Mouse (Mus musculus) stomach, embryonic 16.5 days (tissue): ENCODE data around the gene Glrx2. TPM values are rescaled to one million over a fixed set of nuclear protein-coding genes. Genes with fewer than 3 reads are reported as not detected.

Experiments
- ATAC-seq: fragments of 200-750 bp; cut with Nextera tagmentation; 2 replicates; pipeline ENCODE4 v1.8.0; 2017; ENCODE audit warnings: moderate number of reproducible peaks, moderate TSS enrichment; ENCODE audit not compliant: insufficient read depth, low FRiP score
- H3K27ac ChIP-seq: fragments of 300-500 bp; sonication (generic); 2 replicates; pipeline ENCODE4 v1.5.1; 2014; ENCODE audit warnings: low read length
- H3K27me3 ChIP-seq: fragments of 300-500 bp; sonication (generic); 2 replicates; pipeline ENCODE4 v1.6.1; 2014; ENCODE audit warnings: low read length, control low read depth, mixed read lengths; ENCODE audit not compliant: control insufficient read depth, insufficient read depth
- H3K36me3 ChIP-seq: fragments of 300-500 bp; sonication (generic); 2 replicates; pipeline ENCODE4 v1.6.1; 2014; ENCODE audit warnings: low read length; ENCODE audit not compliant: control insufficient read depth, insufficient read depth
- H3K4me1 ChIP-seq: fragments of 300-500 bp; sonication (generic); 2 replicates; pipeline ENCODE4 v1.6.1; 2014; ENCODE audit warnings: low read length, control low read depth, mixed read lengths; ENCODE audit not compliant: control insufficient read depth, insufficient read depth
- H3K4me2 ChIP-seq: fragments of 300-500 bp; sonication (generic); 2 replicates; pipeline ENCODE4 v1.6.1; 2014; ENCODE audit warnings: low read depth, low read length, mixed read lengths
- H3K4me3 ChIP-seq: fragments of 300-500 bp; sonication (generic); replicated peaks from 2 replicates; pipeline ENCODE4 v1.5.1; 2014; ENCODE audit warnings: mild to moderate bottlenecking, low read length
- H3K9ac ChIP-seq: fragments of 300-500 bp; sonication (generic); 2 replicates; pipeline ENCODE4 v1.6.1; 2014; ENCODE audit warnings: low read length
- H3K9me3 ChIP-seq: fragments of 300-500 bp; sonication (generic); replicated peaks from 2 replicates; pipeline ENCODE4 v1.6.1; 2016; ENCODE audit warnings: low read length, control low read depth; ENCODE audit not compliant: control insufficient read depth
- WGBS: fragments of 180-500 bp; shearing (Covaris S2); extraction: QIAGEN DNeasy Blood & Tissue Kit; methylation state at CpG from one replicate; pipeline ENCODE4 v1.1.7; 2014; 5-methylcytosine and 5-hydroxymethylcytosine counted together
- polyA plus RNA-seq: library from polyadenylated mRNA; unstranded; fragments of >200 nt; fragmentation: Nextera tagmentation; extraction: Ambion mirVana; gene quantifications from 2 replicates; pipeline ENCODE4 v1.2.1, GENCODE M21; 2015

The Glrx2 gene
- polyA plus RNA-seq, 1 experiment from 2014 or later, result 97.9 TPM

DNA sequence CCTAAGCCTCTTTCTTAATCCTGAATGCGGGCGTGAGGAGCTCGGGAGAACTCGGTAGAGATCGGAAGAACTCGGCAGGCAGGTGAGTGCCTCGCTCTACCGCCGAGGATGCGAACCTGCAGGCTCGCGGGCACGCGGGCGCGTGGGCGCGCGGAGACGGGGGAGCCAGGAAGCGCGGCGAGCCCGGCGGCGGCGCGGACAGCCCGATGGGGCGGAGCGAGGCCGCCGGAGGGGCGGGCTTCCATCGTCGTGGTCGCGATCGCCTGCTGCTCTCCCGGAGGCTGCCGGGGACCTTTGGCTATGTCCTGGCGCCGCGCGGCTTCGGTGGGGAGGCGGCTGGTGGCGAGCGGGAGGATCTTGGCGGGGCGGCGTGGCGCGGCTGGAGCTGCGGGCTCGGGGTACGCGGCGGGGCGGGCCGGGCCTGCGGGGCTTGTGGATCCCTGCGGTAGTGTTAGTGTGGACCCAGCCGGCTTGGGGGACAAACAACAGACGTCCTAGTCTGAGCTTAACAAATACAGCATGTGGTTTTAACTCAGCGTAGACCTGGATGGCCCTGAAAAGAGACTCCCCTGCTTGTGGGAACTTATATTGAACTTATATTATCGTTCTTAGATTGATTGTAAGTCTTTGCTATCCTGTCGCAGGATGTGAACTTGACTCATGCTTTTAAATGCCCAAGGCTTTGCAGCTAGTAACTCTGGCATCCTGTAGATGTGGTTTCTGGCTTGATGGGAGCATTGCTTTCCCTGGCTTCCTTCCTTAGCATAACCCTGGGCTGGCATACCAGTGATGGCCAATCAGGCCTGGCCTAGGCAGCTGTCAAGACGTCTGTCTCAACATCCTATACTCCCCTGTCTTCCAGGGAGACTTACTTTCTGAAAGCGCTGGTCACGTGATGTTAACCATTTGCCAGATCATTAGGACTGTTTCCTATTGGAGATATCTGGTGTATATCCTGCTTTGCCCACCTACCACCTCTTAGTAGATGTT lies 23.5 kb downstream of the Glrx2 start:
- Histone ChIP-seq H3K36me3 (0 out of 2 replicates have a peak, but pooled peaks cover 6% of the 10 kb centered on the region), H3K4me3 (peak overlapping the region; percentile 89), H3K4me2 (peak overlapping the region; percentile 96), H3K27me3 (no peaks in the 10 kb centered on the region), H3K4me1 (peaks cover 6% of the 10 kb centered on the region), H3K9me3 (no peaks in the 10 kb centered on the region), H3K9ac (peak overlapping the region; percentile 84), H3K27ac (peak overlapping the region; percentile 84)
- WGBS, result under 1% methylated on average over 70 of the region's 71 CpGs
- ATAC-seq, result peak; percentile 96

DNA sequence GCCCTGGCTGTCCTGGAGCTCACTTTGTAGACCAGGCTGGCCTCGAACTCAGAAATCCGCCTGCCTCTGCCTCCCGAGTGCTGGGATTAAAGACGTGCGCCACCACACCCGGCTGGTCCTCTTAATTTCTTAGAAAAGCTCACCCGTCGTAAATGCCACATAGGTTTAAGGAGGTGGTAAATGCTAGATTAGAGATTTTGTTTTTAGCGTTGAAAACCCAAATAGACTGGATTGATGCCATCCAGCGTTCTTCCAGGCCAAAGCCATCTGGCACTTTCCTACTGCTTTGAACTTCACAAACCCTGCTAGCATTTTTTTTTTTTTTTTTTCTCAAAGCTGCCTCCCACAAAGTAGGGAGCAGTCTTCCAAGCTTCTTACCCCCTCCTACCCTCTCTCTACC lies 24.4 kb downstream of the Glrx2 start:
- H3K27ac ChIP-seq, result no peak overlapping the region
- H3K9me3 ChIP-seq, result no peaks in the 10 kb centered on the region
- H3K9ac ChIP-seq, result no peak overlapping the region
- H3K4me2 ChIP-seq, result peak overlapping the region; percentile 96; the same call in 1 of the 2 replicates
- no peaks in the 10 kb centered on the region for H3K27me3 ChIP-seq
- H3K4me3 ChIP-seq, result no peak overlapping the region
- 90% methylated on average over 10 of the region's 10 CpGs for WGBS
- no peak for ATAC-seq
- 0 out of 2 replicates have a peak, but pooled peaks cover 6% of the 10 kb centered on the region for H3K36me3 ChIP-seq
- peaks cover 6% of the 10 kb centered on the region for H3K4me1 ChIP-seq

DNA sequence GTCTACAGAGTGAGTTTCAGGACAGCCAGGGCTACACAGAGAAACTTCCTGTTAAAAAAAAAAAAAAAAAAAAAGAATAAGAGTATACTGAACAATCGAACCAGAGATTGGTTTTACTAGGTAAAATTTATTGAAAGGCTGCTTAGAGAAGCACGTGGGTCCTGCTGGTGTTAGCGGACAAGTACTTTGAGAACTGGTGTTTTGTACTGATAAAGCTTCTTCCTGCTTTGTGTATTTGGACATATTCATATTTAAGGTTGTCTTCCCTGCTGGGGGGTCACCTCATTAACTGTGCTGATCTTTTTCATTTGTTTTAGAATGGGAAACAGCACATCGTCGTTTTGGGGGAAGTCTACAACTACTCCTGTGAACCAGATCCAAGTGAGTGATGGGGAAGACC lies 25.2 kb downstream of the Glrx2 start:
- ATAC-seq, result no peak
- no peaks in the 10 kb centered on the region for H3K27me3 ChIP-seq
- WGBS, result 86% methylated on average over 5 of the region's 5 CpGs

DNA sequence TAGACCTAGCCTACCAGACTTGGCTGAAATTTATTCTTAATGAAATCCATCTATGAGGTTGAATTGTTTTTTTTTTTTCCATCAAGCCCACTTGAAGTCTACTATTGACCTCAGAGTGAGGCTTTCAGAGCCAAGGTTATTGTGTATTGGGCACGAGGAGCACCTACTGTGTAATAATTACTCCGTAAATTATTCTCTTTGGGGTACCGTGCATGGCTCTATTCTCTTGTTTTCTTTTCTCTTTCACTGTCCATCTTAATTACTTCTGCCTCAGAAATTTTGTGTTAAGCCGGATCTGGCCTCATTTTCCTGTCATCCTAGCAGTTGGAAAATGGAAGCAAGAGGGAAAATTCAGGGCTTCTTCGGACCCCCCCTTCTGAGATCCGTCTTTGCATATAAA lies 26.0 kb downstream of the Glrx2 start:
- H3K9ac ChIP-seq, result no peak overlapping the region
- no peak overlapping the region for H3K27ac ChIP-seq
- no peaks in the 10 kb centered on the region for H3K27me3 ChIP-seq
- no peak overlapping the region for H3K4me2 ChIP-seq
- H3K9me3 ChIP-seq, result no peaks in the 10 kb centered on the region
- peaks cover 6% of the 10 kb centered on the region for H3K4me1 ChIP-seq
- 91% methylated on average over 6 of the region's 6 CpGs for WGBS
- H3K4me3 ChIP-seq, result no peak overlapping the region
- no peak for ATAC-seq
- H3K36me3 ChIP-seq, result 0 out of 2 replicates have a peak, but pooled peaks cover 6% of the 10 kb centered on the region

More for the DNA sequence above, 25.2 kb downstream of the Glrx2 start:
- Histone ChIP-seq H3K27ac (no peak overlapping the region), H3K36me3 (0 out of 2 replicates have a peak, but pooled peaks cover 6% of the 10 kb centered on the region), H3K9me3 (no peaks in the 10 kb centered on the region), H3K4me3 (no peak overlapping the region), H3K4me2 (no peak overlapping the region), H3K9ac (no peak overlapping the region), H3K4me1 (peaks cover 6% of the 10 kb centered on the region)

DNA sequence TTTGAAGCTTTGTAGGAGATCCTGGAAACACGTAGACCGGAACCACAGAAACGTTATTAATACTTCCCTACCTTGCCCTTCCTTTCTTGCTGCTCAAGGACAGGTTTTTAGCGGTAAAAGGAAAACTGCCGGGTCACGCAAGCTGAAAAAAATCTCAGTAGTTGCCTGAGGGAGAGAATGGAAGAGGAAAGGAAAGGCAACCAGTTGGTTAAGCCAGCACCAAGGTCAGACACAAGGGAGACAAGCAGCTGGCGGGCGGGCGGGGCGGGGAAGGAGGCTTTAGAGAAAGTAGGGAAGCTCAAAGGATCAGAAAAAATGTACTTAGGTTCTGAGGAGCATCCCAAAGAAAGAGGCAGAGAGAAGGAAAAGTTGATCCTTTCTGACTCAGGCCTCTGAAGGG lies 29.7 kb downstream of the Glrx2 start:
- no peaks in the 10 kb centered on the region for H3K27me3 ChIP-seq
- H3K4me2 ChIP-seq, result no peak overlapping the region
- no peak overlapping the region for H3K9ac ChIP-seq
- no peaks in the 10 kb centered on the region for H3K9me3 ChIP-seq
- H3K4me1 ChIP-seq, result no peaks in the 10 kb centered on the region
- no peak for ATAC-seq
- WGBS, result 87% methylated on average over 10 of the region's 10 CpGs
- no peak overlapping the region for H3K27ac ChIP-seq
- H3K36me3 ChIP-seq, result 0 out of 2 replicates have a peak, but pooled peaks cover 6% of the 10 kb centered on the region
- H3K4me3 ChIP-seq, result no peak overlapping the region

DNA sequence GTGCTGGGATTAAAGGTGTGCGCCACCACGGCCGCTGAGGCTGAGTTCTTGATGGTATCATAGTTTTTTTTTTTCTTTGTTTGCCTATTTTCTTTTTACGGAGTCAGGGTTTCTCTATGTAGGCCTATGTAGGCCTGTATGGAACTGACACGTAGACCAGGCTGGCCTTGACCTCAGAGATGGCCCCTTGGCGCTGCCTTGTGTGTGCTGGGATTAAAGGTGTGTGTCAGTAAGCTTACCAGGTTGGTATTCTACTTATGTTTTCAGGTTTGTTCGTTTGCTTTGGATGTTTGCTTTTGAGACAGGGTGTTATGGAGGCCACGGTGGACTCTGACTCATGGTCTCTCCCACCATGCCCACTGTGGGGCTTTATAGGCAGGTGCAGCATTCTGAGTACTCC lies 46.0 kb downstream of the Glrx2 start:
- Histone ChIP-seq H3K4me1 (no peaks in the 10 kb centered on the region), H3K27me3 (no peaks in the 10 kb centered on the region), H3K27ac (no peak overlapping the region), H3K9me3 (no peaks in the 10 kb centered on the region), H3K36me3 (peaks cover 22% of the 10 kb centered on the region), H3K9ac (no peak overlapping the region), H3K4me2 (no peak overlapping the region), H3K4me3 (no peak overlapping the region)
- 75% methylated on average over 8 of the region's 8 CpGs for WGBS
- ATAC-seq, result no peak

DNA sequence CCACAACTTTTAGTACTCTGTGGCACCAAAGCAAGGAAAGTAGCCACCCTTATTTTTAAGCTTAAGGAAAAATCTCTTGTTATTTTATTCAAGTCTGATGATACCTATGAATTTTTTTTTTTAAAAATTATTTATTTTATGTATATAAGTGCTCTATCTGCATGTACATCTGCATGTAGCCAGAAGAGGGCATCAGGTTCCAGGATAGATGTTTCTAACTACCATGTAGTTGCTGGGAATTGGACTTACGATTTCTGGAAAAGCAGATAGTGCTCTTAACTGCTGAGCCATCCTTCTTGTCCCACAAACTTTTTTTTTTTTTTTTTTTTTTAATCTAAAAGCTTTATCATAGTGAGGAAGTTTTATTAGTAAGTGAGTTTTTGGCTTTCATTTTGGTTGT lies 48.3 kb downstream of the Glrx2 start:
- H3K36me3 ChIP-seq, result peaks cover 15% of the 10 kb centered on the region
- H3K4me3 ChIP-seq, result no peak overlapping the region
- no peaks in the 10 kb centered on the region for H3K27me3 ChIP-seq

DNA sequence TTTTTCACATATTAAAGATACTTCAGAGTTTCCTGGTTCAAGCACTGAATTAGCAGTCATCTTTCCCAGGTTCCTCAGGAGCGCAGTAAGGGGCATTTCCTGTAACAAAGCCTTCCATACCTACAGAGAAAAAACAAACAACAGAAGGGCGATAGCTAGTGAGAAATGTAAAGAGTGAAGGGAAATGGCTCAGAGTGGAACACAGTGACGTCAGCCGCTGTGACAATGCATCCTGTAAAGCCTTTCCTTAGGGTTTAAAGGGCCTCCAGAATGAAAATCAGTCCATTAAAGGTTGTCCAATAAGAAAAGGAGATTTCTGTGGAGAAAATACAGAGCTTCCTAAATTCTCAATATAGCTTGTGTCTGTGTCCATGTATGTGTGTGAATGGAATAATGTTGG lies 49.7 kb downstream of the Glrx2 start:
- H3K27me3 ChIP-seq, result no peaks in the 10 kb centered on the region
- no peak overlapping the region for H3K4me3 ChIP-seq
- H3K9ac ChIP-seq, result no peak overlapping the region
- no peaks in the 10 kb centered on the region for H3K9me3 ChIP-seq
- no peak overlapping the region for H3K4me2 ChIP-seq
- 78% methylated on average over 4 of the region's 4 CpGs for WGBS
- no peaks in the 10 kb centered on the region for H3K4me1 ChIP-seq
- ATAC-seq, result no peak
- peaks cover 7% of the 10 kb centered on the region; the same call in 1 of the 2 replicates for H3K36me3 ChIP-seq
- no peak overlapping the region for H3K27ac ChIP-seq

More for the DNA sequence above, 48.3 kb downstream of the Glrx2 start:
- H3K9me3 ChIP-seq, result no peaks in the 10 kb centered on the region
- H3K4me2 ChIP-seq, result no peak overlapping the region
- no peak overlapping the region for H3K27ac ChIP-seq
- no peaks in the 10 kb centered on the region for H3K4me1 ChIP-seq
- H3K9ac ChIP-seq, result no peak overlapping the region
- ATAC-seq, result no peak
- 70% methylated on average over 1 of the region's 1 CpGs for WGBS

DNA sequence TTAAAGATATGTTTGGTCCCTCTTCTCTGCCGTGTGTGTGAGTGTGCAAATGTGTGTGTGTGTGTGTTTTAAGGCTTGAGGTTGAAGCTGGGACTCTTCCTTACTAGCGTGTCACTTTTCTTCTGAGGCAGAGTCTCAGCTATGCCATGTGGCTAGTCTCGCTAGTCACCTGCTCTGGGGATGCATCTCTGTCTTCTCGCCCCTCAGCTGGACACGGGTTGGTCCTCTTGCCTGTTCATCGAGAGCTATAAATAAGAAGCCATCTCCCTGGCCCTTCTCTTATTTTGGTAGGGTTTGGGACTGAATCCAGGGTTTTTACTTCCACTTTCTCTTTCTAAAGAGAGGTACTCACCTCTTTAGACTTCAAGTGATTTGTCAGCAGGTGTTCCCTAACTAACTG lies 50.1 kb downstream of the Glrx2 start:
- no peak overlapping the region for H3K4me2 ChIP-seq
- 97% methylated on average over 6 of the region's 6 CpGs for WGBS
- no peak for ATAC-seq
- H3K4me1 ChIP-seq, result no peaks in the 10 kb centered on the region
- H3K4me3 ChIP-seq, result no peak overlapping the region
- H3K9me3 ChIP-seq, result no peaks in the 10 kb centered on the region
- H3K27me3 ChIP-seq, result no peaks in the 10 kb centered on the region
- no peak overlapping the region for H3K9ac ChIP-seq
- H3K36me3 ChIP-seq, result peaks cover 7% of the 10 kb centered on the region; the same call in 1 of the 2 replicates
- no peak overlapping the region for H3K27ac ChIP-seq
